Comparison of ENCODE assay signal across 9 mouse cellular contexts in the genomic region with DNA sequence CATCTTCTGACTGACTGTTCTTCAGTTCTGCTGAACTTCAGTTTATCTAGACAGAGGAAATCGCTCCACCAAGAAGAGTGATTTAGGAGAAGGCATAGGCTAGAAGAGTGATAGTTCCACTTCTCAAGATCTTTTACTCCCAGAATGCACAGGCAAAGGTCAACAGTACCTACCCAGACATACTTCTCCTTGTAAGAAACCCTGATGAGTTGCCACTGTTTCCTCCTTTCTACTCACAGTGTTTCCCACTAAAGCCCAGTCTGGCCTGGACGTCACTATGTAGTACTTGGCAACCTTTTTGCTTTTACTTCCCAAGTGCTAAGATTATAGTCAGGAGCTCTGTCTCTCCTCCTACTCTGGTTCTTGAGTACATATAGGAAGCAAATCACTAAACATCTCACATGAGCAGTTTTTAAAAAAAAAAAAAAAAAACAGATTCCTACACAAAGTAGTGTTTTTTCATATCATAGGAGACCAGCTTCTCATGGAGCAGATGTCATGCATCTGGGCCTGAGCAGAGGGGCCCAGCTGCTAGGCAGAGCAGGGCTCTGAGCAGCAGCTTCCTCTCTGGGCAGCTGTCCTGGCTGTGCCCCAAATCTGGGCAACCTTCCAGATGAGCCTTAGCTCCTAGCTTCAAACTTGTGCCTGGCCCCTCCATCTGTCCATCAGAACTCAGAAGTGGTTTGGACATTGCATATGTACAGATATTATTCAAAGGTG. TPM values are rescaled to one million over a fixed set of nuclear protein-coding genes. Genes with fewer than 3 reads are reported as not detected.
DNase-seq lines count a peak whose midpoint lies in the region; ATAC-seq lines count a peak whose summit lies in the region.
"Had no signal": no experiment of that assay in that cellular context is flagged by ENCODE, and none has a peak within 500 bp of the region (broad histone marks: within the 10 kb centered on the region; RNA-seq: fewer than 3 reads in every experiment).

No protein-coding gene starts in this region.

- H3K27ac ChIP-seq in hindbrain, embryonic 12.5 days, result no peak overlapping the region
- H3K27ac ChIP-seq in hindbrain, embryonic 10.5 days, result no peak overlapping the region
- H3K27ac ChIP-seq in intestine, embryonic 16.5 days (ENCODE audit: low read length), result no peak overlapping the region

- WGBS in hindbrain, embryonic 12.5 days, result 78% methylated on average over 2 of the region's 2 CpGs
- WGBS in hindbrain, embryonic 10.5 days, result 76% methylated on average over 2 of the region's 2 CpGs
- 50% methylated on average over 2 of the region's 2 CpGs for WGBS in intestine, embryonic 16.5 days

- H3K4me2 ChIP-seq in hindbrain, embryonic 12.5 days (replicated peaks), result no peak overlapping the region
- H3K4me2 ChIP-seq in intestine, embryonic 16.5 days (ENCODE audit: low read depth, low read length), result no peak overlapping the region

- peak; percentile 64; the same call in 1 of the 2 replicates for ATAC-seq in hindbrain, embryonic 12.5 days (ENCODE audit: low FRiP score)
- 0 out of 2 replicates have a peak, but pooled peaks have one; percentile 52 for ATAC-seq in intestine, embryonic 16.5 days
- ATAC-seq in activated CD4-positive, CD25-positive, alpha-beta regulatory T cell, adult 4 months, result no peak

- no peak for DNase-seq in hindbrain, embryonic 10.5 days (ENCODE audit: low spot score)
- peak; percentile 46 for DNase-seq in thymus, postnatal 0 days (ENCODE audit: low spot score)
- DNase-seq in thymus, postnatal 14 days, result no peak
- DNase-seq in kidney, adult 18-20 months, result no peak
- DNase-seq in frontal cortex, adult 2 months (ENCODE audit: extremely low spot score in 1 of 2, low spot score in 1 of 2), result no peak

- no peaks in the 10 kb centered on the region for H3K9me3 ChIP-seq in hindbrain, embryonic 12.5 days (replicated peaks)
- no peaks in the 10 kb centered on the region for H3K9me3 ChIP-seq in hindbrain, embryonic 10.5 days
- H3K9me3 ChIP-seq in intestine, embryonic 16.5 days (ENCODE audit: control insufficient read depth, low read length), result no peaks in the 10 kb centered on the region

- H3K4me3 ChIP-seq in hindbrain, embryonic 12.5 days, result no peak overlapping the region
- no peak overlapping the region for H3K4me3 ChIP-seq in hindbrain, embryonic 10.5 days
- H3K4me3 ChIP-seq in intestine, embryonic 16.5 days (ENCODE audit: low read length), result no peak overlapping the region

- no peaks in the 10 kb centered on the region for H3K36me3 ChIP-seq in hindbrain, embryonic 12.5 days
- H3K36me3 ChIP-seq in hindbrain, embryonic 10.5 days, result no peaks in the 10 kb centered on the region
- no peaks in the 10 kb centered on the region for H3K36me3 ChIP-seq in intestine, embryonic 16.5 days (ENCODE audit: control insufficient read depth, insufficient read depth, low read length)

- no peak overlapping the region for H3K9ac ChIP-seq in hindbrain, embryonic 12.5 days
- H3K9ac ChIP-seq in intestine, embryonic 16.5 days (ENCODE audit: low read depth, low read length), result no peak overlapping the region

- no peaks in the 10 kb centered on the region for H3K27me3 ChIP-seq in hindbrain, embryonic 12.5 days
- H3K27me3 ChIP-seq in hindbrain, embryonic 10.5 days (ENCODE audit: insufficient read depth, poor library complexity, severe bottlenecking), result no peaks in the 10 kb centered on the region
- H3K27me3 ChIP-seq in intestine, embryonic 16.5 days (replicated peaks; ENCODE audit: control insufficient read depth, insufficient read depth, low read length), result no peaks in the 10 kb centered on the region

- no peaks in the 10 kb centered on the region for H3K4me1 ChIP-seq in hindbrain, embryonic 12.5 days
- H3K4me1 ChIP-seq in hindbrain, embryonic 10.5 days (replicated peaks), result no peaks in the 10 kb centered on the region
- H3K4me1 ChIP-seq in intestine, embryonic 16.5 days (ENCODE audit: control insufficient read depth, insufficient read depth, low read length), result no peaks in the 10 kb centered on the region

RNA-seq across cellular contexts. Expression of gene Tespa1, which starts 8.4 kb away (rescaled TPM):
- 0.31 TPM in 1 of 2 replicates, not detected in the other for polyA plus RNA-seq in hindbrain, embryonic 12.5 days (2016; fragmentation: Nextera tagmentation; extraction: Ambion mirVana)
- not detected in 2 replicates for polyA plus RNA-seq in hindbrain, embryonic 10.5 days (2016; fragmentation: Nextera tagmentation; extraction: Ambion mirVana)
- polyA plus RNA-seq in thymus, postnatal 0 days (2015; fragmentation: Nextera tagmentation; extraction: Ambion mirVana), result 143 and 188 TPM in 2 replicates
- 0.62 and 0.68 TPM in 2 replicates for polyA plus RNA-seq in intestine, embryonic 16.5 days (2015; fragmentation: Nextera tagmentation; extraction: Ambion mirVana)
- 100 to 1,000 TPM; 277 to 337 TPM for polyA plus RNA-seq in activated CD4-positive, CD25-positive, alpha-beta regulatory T cell, adult 4 months (2017; shearing (Covaris generic))
- 0.12 and 0.13 TPM in 2 replicates for polyA plus RNA-seq in frontal cortex, adult 2 months (2012; rRNA removed)

RNA-seq across cellular contexts. Expression of gene Neurod4, which starts 34.2 kb away (rescaled TPM):
- polyA plus RNA-seq in hindbrain, embryonic 12.5 days (2016; fragmentation: Nextera tagmentation; extraction: Ambion mirVana), result 7.8 and 8.6 TPM in 2 replicates
- polyA plus RNA-seq in hindbrain, embryonic 10.5 days (2016; fragmentation: Nextera tagmentation; extraction: Ambion mirVana), result 14.0 and 23.1 TPM in 2 replicates
- 0.05 TPM in 2 replicates for polyA plus RNA-seq in thymus, postnatal 0 days (2015; fragmentation: Nextera tagmentation; extraction: Ambion mirVana)
- polyA plus RNA-seq in intestine, embryonic 16.5 days (2015; fragmentation: Nextera tagmentation; extraction: Ambion mirVana), result 0.07 TPM in 1 of 2 replicates, not detected in the other
- polyA plus RNA-seq in activated CD4-positive, CD25-positive, alpha-beta regulatory T cell, adult 4 months (2017; shearing (Covaris generic)), result under 1 TPM in 1 of 2 experiments, not detected in 1; 0.14 TPM
- 0.30 and 0.46 TPM in 2 replicates for polyA plus RNA-seq in frontal cortex, adult 2 months (2012; rRNA removed)
- polyA plus RNA-seq: liver, adult 2 months had no signal

Comparison
In these comparisons a context has a peak if more than half of its experiments do, and no peak if none do; other contexts are left out.
1. RNA of gene Tespa1, which starts 8.4 kb away (polyA plus RNA-seq): 277 to 337 TPM in activated CD4-positive, CD25-positive, alpha-beta regulatory T cell, adult 4 months and 143 to 188 TPM in thymus, postnatal 0 days; 0.62 to 0.68 TPM in intestine, embryonic 16.5 days, 0.31 TPM in hindbrain, embryonic 12.5 days, 0.12 to 0.13 TPM in frontal cortex, adult 2 months and not detected in hindbrain, embryonic 10.5 days; every median in the first group is over 10 times any median in the second.